Mouse (Mus musculus): ENCODE data around the gene Tmem144. TPM values are rescaled to one million over a fixed set of nuclear protein-coding genes. Genes with fewer than 3 reads are reported as not detected.

Tmem144 gene
- 3.7 and 4.1 TPM in 2 replicates for polyA plus RNA-seq (2016; fragmentation: Nextera tagmentation; extraction: Ambion mirVana)

GRCm38 (mm10) chr3:79852654-79853166 lies at the start of gene Tmem144:
TSS of gene Tmem144 (minus strand) at chr3:79852773.
- Histone ChIP-seq H3K9me3 (no peaks in the 10 kb centered on the region), H3K4me1 (peaks cover 7% of the 10 kb centered on the region; the same call in 1 of the 2 replicates), H3K36me3 (replicated peaks) (no peaks in the 10 kb centered on the region), H3K27me3 (ENCODE audit: poor library complexity, severe bottlenecking) (no peaks in the 10 kb centered on the region), H3K27ac (no peak within 1 kb of the TSS), H3K4me3 (no peak within 1 kb of the TSS)
- no peak for DNase-seq (ENCODE audit: extremely low spot score, low spot score)
- WGBS = 36% methylated on average over 8 of the region's 8 CpGs

DNA sequence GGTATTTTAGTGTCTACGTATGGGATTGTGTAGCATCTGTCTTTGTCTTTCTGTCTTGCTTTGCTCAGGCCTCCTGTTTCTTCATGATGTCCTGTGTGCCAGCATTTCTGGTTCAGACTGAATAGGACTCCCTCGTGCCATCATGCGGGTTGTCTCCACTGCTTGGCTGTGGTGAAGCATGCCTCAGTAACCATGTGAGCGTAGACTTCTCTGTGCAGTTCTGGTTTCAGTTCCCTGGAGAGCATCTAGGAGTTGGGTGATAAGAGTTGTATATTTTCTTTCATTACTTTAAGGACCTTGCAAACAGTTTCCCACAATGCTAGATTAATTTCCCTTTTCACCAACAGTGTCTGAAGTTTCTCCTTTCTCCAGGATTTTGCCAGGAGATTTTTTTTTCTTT lies 49.2 kb upstream of the Tmem144 start:
- H3K36me3 ChIP-seq (replicated peaks) = no peaks in the 10 kb centered on the region
- 96% methylated on average over 4 of the region's 4 CpGs for WGBS
- no peak overlapping the region for H3K4me3 ChIP-seq
- H3K27me3 ChIP-seq (ENCODE audit: poor library complexity, severe bottlenecking) = no peaks in the 10 kb centered on the region
- H3K4me1 ChIP-seq = peaks cover 6% of the 10 kb centered on the region
- DNase-seq (ENCODE audit: extremely low spot score, low spot score) = no peak
- H3K27ac ChIP-seq = no peak overlapping the region
- H3K9me3 ChIP-seq = no peaks in the 10 kb centered on the region

DNA sequence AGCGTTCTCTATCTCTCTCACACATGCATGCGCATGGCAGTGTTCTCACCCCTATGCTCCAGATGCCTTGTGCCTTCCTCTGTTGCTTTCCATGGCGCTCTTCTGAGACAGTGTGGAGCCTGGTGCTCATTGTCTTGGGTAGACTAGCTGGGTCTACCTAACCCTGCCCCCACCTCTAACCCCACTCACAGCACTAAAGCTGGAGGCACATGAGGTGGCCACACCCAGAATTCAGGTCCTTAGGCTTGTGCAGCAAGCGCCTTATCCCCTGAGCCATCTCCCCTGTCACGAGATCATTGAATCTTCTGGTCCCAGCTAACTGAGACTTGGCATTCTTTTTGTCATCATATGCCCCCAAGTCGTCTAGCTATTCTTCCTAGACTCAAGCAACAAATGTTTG lies 48.7 kb upstream of the Tmem144 start:
- H3K36me3 ChIP-seq (replicated peaks) = no peaks in the 10 kb centered on the region
- DNase-seq (ENCODE audit: extremely low spot score, low spot score) = no peak
- WGBS = 85% methylated on average over 6 of the region's 6 CpGs
- H3K4me3 ChIP-seq = no peak overlapping the region
- H3K4me1 ChIP-seq = peaks cover 6% of the 10 kb centered on the region
- no peak overlapping the region for H3K27ac ChIP-seq
- H3K9me3 ChIP-seq = no peaks in the 10 kb centered on the region
- no peaks in the 10 kb centered on the region for H3K27me3 ChIP-seq (ENCODE audit: poor library complexity, severe bottlenecking)

DNA sequence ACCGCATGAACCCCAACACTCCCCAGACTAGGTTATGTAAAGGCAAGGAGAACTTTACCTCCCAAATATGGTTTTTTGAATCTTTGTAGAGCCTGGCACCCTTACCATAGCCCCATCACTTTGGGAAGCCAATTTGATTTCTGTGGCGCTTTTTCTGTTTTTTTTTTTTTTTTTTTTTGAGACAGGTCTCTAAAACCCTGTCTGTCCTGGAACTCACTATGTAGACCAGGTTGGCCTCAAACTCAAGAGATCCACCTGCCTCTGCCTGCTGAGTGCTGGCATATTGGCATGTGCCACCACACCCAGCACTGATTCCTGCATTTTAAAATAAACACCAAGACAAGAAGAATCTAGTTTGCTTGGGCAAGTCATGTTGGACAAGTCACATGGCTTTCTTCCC lies 47.9 kb upstream of the Tmem144 start:
- no peaks in the 10 kb centered on the region for H3K9me3 ChIP-seq
- no peaks in the 10 kb centered on the region for H3K36me3 ChIP-seq (replicated peaks)
- H3K4me3 ChIP-seq = no peak overlapping the region
- H3K4me1 ChIP-seq = peaks cover 6% of the 10 kb centered on the region
- DNase-seq (ENCODE audit: extremely low spot score, low spot score) = no peak
- 98% methylated on average over 2 of the region's 2 CpGs for WGBS
- no peaks in the 10 kb centered on the region for H3K27me3 ChIP-seq (ENCODE audit: poor library complexity, severe bottlenecking)
- H3K27ac ChIP-seq = no peak overlapping the region

DNA sequence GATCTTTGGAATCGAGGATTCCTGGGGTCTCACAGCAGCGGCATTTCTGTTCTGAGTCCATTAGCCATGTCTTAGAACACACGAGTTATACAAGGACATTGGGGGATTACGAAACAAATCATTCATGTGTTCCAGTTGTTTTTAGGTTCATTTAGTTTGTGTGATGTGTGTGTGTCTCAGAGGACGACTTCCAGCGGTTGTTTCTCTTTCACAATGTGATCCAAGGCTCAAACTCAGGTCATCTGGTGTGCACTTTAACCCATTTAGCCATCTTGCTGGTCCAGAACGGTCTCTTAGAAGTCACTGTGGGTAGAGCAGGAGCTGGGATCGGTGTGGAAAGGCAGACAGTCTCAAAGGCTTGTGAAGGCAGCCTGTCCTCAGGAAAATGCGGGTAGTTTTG lies 47.3 kb upstream of the Tmem144 start:
- no peak for DNase-seq (ENCODE audit: extremely low spot score, low spot score)
- WGBS = 84% methylated on average over 9 of the region's 9 CpGs
- H3K9me3 ChIP-seq = no peaks in the 10 kb centered on the region
- H3K4me3 ChIP-seq = no peak overlapping the region
- no peaks in the 10 kb centered on the region for H3K27me3 ChIP-seq (ENCODE audit: poor library complexity, severe bottlenecking)
- H3K4me1 ChIP-seq = peaks cover 6% of the 10 kb centered on the region
- H3K36me3 ChIP-seq (replicated peaks) = no peaks in the 10 kb centered on the region
- no peak overlapping the region for H3K27ac ChIP-seq

GRCm38 (mm10) chr3:79898514-79898913 lies 45.9 kb upstream of the Tmem144 start:
- no peak for DNase-seq (ENCODE audit: extremely low spot score, low spot score)

GRCm38 (mm10) chr3:79897534-79898370 lies 45.2 kb upstream of the Tmem144 start:
- H3K9me3 ChIP-seq = no peaks in the 10 kb centered on the region
- H3K36me3 ChIP-seq (replicated peaks) = no peaks in the 10 kb centered on the region
- no peaks in the 10 kb centered on the region for H3K27me3 ChIP-seq (ENCODE audit: poor library complexity, severe bottlenecking)
- H3K4me3 ChIP-seq = no peak overlapping the region
- no peaks in the 10 kb centered on the region for H3K4me1 ChIP-seq
- no peak overlapping the region for H3K27ac ChIP-seq
- 86% methylated on average over 13 of the region's 13 CpGs for WGBS
- DNase-seq (ENCODE audit: extremely low spot score, low spot score) = no peak

More at GRCm38 (mm10) chr3:79898514-79898913, 45.9 kb upstream of the Tmem144 start:
- no peaks in the 10 kb centered on the region for H3K36me3 ChIP-seq (replicated peaks)
- no peak overlapping the region for H3K27ac ChIP-seq
- no peak overlapping the region for H3K4me3 ChIP-seq
- H3K9me3 ChIP-seq = no peaks in the 10 kb centered on the region
- H3K27me3 ChIP-seq (ENCODE audit: poor library complexity, severe bottlenecking) = no peaks in the 10 kb centered on the region
- H3K4me1 ChIP-seq = 0 out of 2 replicates have a peak, but pooled peaks cover under 1% of the 10 kb centered on the region

- Histone ChIP-seq H3K9me3 (no peaks in the 10 kb centered on the region), H3K27me3 (ENCODE audit: poor library complexity, severe bottlenecking) (no peaks in the 10 kb centered on the region), H3K36me3 (replicated peaks) (no peaks in the 10 kb centered on the region), H3K4me3 (no peak overlapping the region), H3K27ac (no peak overlapping the region), H3K4me1 (peaks cover 16% of the 10 kb centered on the region; the same call in 1 of the 2 replicates)
- no peak for DNase-seq (ENCODE audit: extremely low spot score, low spot score)
- WGBS = 82% methylated on average over 2 of the region's 2 CpGs
Measured at GRCm38 (mm10) chr3:79887966-79888365, 35.4 kb upstream of the Tmem144 start.

DNA sequence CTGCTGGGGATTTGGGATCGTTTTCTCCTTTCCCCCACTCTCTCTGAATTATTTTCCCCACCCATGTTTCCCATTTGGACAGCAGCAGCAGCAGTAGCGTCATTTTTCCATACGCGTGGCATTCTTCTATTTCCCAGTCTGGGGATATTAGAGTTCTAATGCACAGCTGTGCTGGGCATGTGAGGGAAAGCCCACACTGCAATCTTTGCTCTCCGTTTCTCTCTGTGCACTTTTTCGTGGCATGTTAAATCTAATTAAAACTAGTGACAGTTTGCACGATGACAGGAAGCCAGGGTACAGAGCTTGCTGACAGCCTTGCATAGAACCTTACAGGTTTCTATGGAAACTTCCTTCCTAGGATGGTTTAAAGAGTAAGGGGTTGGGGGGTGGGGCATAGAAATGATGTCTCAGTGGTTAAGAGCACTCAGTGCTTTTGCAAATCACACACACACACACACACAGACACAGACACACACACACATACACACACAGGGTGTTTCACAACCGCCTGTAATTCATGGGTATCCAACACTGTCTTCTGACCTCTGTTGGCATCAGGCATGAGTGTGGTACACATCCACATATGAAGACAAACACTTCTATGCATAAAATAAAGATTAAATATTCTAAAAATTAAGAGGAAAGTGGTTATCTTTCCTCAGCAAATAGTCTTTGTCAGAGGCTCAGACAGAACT lies 34.7 kb upstream of the Tmem144 start:
- peaks cover 16% of the 10 kb centered on the region; the same call in 1 of the 2 replicates for H3K4me1 ChIP-seq
- WGBS = 89% methylated on average over 8 of the region's 8 CpGs
- H3K36me3 ChIP-seq (replicated peaks) = no peaks in the 10 kb centered on the region
- H3K4me3 ChIP-seq = no peak overlapping the region
- no peaks in the 10 kb centered on the region for H3K27me3 ChIP-seq (ENCODE audit: poor library complexity, severe bottlenecking)
- peak overlapping the region; percentile 35; the same call in 1 of the 2 replicates for H3K27ac ChIP-seq
- H3K9me3 ChIP-seq = no peaks in the 10 kb centered on the region
- no peak for DNase-seq (ENCODE audit: extremely low spot score, low spot score)

DNA sequence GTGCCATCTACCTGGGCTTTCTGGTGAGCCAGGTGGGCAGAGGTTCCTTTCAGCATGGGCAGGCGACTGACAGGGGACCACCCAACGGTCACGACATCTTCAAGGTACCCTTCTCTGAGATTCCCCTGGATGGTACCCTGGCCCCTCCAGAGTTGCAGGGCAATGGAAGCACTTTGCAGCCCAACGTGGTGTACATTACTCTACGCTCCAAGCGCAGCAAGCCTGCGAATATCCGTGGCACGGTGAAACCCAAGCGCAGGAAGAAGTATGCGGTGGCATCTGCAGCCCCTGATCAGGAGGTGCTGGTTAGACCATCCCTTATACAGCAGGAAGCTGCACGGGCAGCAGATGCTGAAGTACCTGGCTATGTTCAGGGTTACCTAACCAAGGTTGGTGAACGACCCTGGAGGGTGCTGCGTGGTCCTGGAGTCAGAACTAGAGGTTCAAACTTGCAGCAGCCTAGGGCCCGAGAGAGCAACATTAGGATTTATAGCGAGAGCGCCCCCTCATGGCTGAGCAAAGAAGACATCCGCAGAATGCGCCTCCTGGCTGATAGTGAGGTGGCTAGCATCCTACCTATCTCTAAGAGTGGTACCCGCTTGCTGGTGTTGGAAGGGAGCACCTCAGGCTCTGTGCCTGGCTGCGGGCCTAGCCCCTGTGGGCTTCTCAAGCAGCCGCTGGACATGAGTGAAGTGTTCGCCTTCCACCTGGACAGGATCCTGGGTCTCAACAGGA lies 34.0 kb upstream of the Tmem144 start:
- no peak for DNase-seq (ENCODE audit: extremely low spot score, low spot score)
- 90% methylated on average over 23 of the region's 23 CpGs for WGBS
- H3K9me3 ChIP-seq = no peaks in the 10 kb centered on the region
- H3K27me3 ChIP-seq (ENCODE audit: poor library complexity, severe bottlenecking) = no peaks in the 10 kb centered on the region
- no peaks in the 10 kb centered on the region for H3K36me3 ChIP-seq (replicated peaks)
- no peak overlapping the region for H3K4me3 ChIP-seq
- H3K4me1 ChIP-seq = peaks cover 16% of the 10 kb centered on the region; the same call in 1 of the 2 replicates
- peak overlapping the region; percentile 35 for H3K27ac ChIP-seq

- Histone ChIP-seq H3K4me3 (no peak overlapping the region), H3K27me3 (ENCODE audit: poor library complexity, severe bottlenecking) (no peaks in the 10 kb centered on the region), H3K27ac (peak overlapping the region; percentile 35), H3K9me3 (no peaks in the 10 kb centered on the region), H3K36me3 (replicated peaks) (no peaks in the 10 kb centered on the region), H3K4me1 (peaks cover 16% of the 10 kb centered on the region; the same call in 1 of the 2 replicates)
- 81% methylated on average over 19 of the region's 19 CpGs for WGBS
- DNase-seq (ENCODE audit: extremely low spot score, low spot score) = no peak
Measured at GRCm38 (mm10) chr3:79885686-79886356, 33.2 kb upstream of the Tmem144 start.

DNA sequence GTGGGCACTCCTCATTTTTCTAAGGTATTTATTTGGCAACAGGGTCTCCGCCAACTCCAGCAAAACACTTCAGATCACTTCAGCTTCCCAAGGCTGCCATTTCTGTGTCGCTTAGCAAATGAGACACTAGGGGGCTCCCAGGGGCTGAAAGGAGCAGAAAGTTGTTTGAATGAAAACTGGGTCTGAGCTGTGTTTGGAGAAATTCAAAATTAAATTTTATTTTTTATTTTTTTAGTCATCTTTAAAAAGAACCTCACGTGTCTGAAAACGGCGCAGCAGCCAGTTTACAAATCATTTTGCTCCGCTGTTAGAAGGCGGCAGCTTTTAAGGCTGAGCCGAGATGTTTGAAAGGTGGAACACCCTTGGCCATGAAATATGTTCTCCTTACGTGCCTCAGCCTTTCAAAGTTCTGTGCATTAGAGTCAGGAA lies 32.2 kb upstream of the Tmem144 start:
- H3K27me3 ChIP-seq (ENCODE audit: poor library complexity, severe bottlenecking) = no peaks in the 10 kb centered on the region
- WGBS = 56% methylated on average over 9 of the region's 9 CpGs
- H3K4me3 ChIP-seq = no peak overlapping the region
- no peaks in the 10 kb centered on the region for H3K36me3 ChIP-seq (replicated peaks)
- DNase-seq (ENCODE audit: extremely low spot score, low spot score) = peak; percentile 30
- peak overlapping the region; percentile 25; the same call in 1 of the 2 replicates for H3K27ac ChIP-seq
- no peaks in the 10 kb centered on the region for H3K9me3 ChIP-seq
- H3K4me1 ChIP-seq = peaks cover 16% of the 10 kb centered on the region; the same call in 1 of the 2 replicates

Data from forebrain, embryonic 10.5 days (tissue).